Mouse (Mus musculus) midbrain, embryonic 11.5 days (tissue): ENCODE measurements at regions not wholly inside any gene's neighbourhood (a gene's known extent, or its start where the extent isn't known, plus 50 kb on each side); places are given as distances from the start of the nearest gene placed in this dataset.

Experiments used
- ATAC-seq: fragments of 200-750 bp; cut with Nextera tagmentation; 2 replicates; pipeline ENCODE4 v1.8.0; 2017; ENCODE audit warnings: moderate TSS enrichment, moderate library complexity; ENCODE audit not compliant: low FRiP score
- DNase-seq: peaks from one replicate; pipeline ENCODE4 v3.0.0; 2015; ENCODE audit warnings: low spot score; ENCODE audit errors: missing footprints
- H3K27ac ChIP-seq: fragments of 300-500 bp; sonication (generic); 2 replicates; pipeline ENCODE4 v1.5.1; 2014; ENCODE audit warnings: low read depth, low read length
- H3K27me3 ChIP-seq: fragments of 300-500 bp; sonication (generic); 2 replicates; pipeline ENCODE4 v1.6.1; 2014; ENCODE audit warnings: mild to moderate bottlenecking, low read length, moderate library complexity, mixed read lengths; ENCODE audit not compliant: control insufficient read depth, insufficient read depth
- H3K36me3 ChIP-seq: fragments of 300-500 bp; sonication (generic); 2 replicates; pipeline ENCODE4 v1.6.1; 2014; ENCODE audit warnings: mild to moderate bottlenecking, low read length, moderate library complexity, mixed read lengths; ENCODE audit not compliant: control insufficient read depth, insufficient read depth
- H3K4me1 ChIP-seq: fragments of 300-500 bp; sonication (generic); 2 replicates; pipeline ENCODE4 v1.6.1; 2014; ENCODE audit warnings: low read length; ENCODE audit not compliant: control insufficient read depth, insufficient read depth
- H3K4me2 ChIP-seq: fragments of 300-500 bp; sonication (generic); 2 replicates; pipeline ENCODE4 v1.6.1; 2014; ENCODE audit warnings: mild to moderate bottlenecking, moderate library complexity
- H3K4me3 ChIP-seq: fragments of 300-500 bp; sonication (generic); 2 replicates; pipeline ENCODE4 v1.5.1; 2014; ENCODE audit warnings: low read depth, low read length
- H3K9ac ChIP-seq: fragments of 300-500 bp; sonication (generic); 2 replicates; pipeline ENCODE4 v1.6.1; 2014; ENCODE audit warnings: low read length
- H3K9me3 ChIP-seq: fragments of 300-500 bp; sonication (generic); 2 replicates; pipeline ENCODE4 v1.6.1; 2016; ENCODE audit warnings: low read length; ENCODE audit not compliant: control insufficient read depth
- WGBS: fragments of 180-500 bp; shearing (Covaris S2); extraction: QIAGEN DNeasy Blood & Tissue Kit; methylation state at CpG from one replicate; pipeline ENCODE4 v1.1.7; 2014; 5-methylcytosine and 5-hydroxymethylcytosine counted together

GRCm38 (mm10) chr1:40907813-40908212, 102.4 kb downstream of the Tmem182 start:
- Histone ChIP-seq H3K27ac (no peak overlapping the region), H3K9ac (no peak overlapping the region), H3K36me3 (no peaks in the 10 kb centered on the region), H3K9me3 (no peaks in the 10 kb centered on the region), H3K4me3 (no peak overlapping the region), H3K4me1 (no peaks in the 10 kb centered on the region), H3K27me3 (no peaks in the 10 kb centered on the region), H3K4me2 (no peak overlapping the region)
- ATAC-seq: no peak
- DNase-seq: no peak

GRCm38 (mm10) chr1:40913591-40913990, 108.2 kb downstream of the Tmem182 start:
- WGBS: 70% methylated on average over 3 of the region's 3 CpGs
- no peaks in the 10 kb centered on the region for H3K36me3 ChIP-seq
- H3K9ac ChIP-seq: no peak overlapping the region
- no peak overlapping the region for H3K4me2 ChIP-seq
- no peak overlapping the region for H3K4me3 ChIP-seq
- H3K27ac ChIP-seq: no peak overlapping the region
- no peak for ATAC-seq
- H3K9me3 ChIP-seq: no peaks in the 10 kb centered on the region
- H3K4me1 ChIP-seq: no peaks in the 10 kb centered on the region
- no peak for DNase-seq
- no peaks in the 10 kb centered on the region for H3K27me3 ChIP-seq

DNA sequence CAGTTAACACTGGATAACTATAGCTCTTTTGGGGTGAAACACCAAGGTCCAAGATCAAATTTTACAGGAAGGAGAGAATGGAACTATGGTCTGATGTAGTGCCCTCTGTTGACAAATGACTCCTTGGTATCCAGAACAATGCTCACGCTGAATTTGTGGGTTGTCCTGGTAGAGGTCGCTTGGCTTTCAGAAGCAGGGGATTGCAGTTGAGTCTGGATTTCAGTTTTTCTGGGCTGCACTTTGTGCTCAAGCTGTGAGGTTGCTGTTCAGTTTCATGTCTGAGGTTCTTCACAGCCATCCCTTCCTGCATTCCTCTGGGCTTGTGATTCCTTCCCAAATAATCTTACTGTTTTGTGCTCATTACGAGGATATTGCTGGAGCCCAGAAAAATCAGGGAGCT, 118.9 kb downstream of the Tmem182 start:
- Histone ChIP-seq H3K4me1 (no peaks in the 10 kb centered on the region), H3K9ac (no peak overlapping the region), H3K4me3 (no peak overlapping the region), H3K9me3 (no peaks in the 10 kb centered on the region), H3K4me2 (no peak overlapping the region), H3K27me3 (no peaks in the 10 kb centered on the region), H3K36me3 (no peaks in the 10 kb centered on the region), H3K27ac (no peak overlapping the region)
- no peak for ATAC-seq
- DNase-seq: no peak
- 88% methylated on average over 3 of the region's 3 CpGs for WGBS

DNA sequence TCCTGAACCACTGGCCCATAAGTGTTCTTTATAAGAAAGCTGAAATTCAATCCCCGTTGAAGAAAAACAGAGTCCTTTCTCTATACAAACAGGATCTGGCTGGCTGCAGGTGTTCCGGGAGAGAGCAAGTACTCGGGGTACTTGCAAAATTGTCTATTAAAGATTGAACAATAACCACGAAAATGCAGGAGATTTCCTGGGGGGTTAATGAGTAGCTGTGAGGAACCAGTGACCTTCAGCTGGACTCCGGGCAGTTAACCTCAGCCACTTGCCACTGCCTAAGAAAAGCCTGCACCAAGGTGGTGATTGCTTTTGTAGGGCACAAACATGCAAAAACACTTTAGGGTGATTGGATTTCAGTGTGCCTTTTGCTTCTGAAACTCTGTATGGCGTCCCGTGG, 119.4 kb downstream of the Tmem182 start:
- no peaks in the 10 kb centered on the region for H3K4me1 ChIP-seq
- WGBS: 73% methylated on average over 7 of the region's 7 CpGs
- H3K4me3 ChIP-seq: no peak overlapping the region
- no peak overlapping the region for H3K9ac ChIP-seq
- H3K27ac ChIP-seq: no peak overlapping the region
- no peak for DNase-seq
- no peaks in the 10 kb centered on the region for H3K36me3 ChIP-seq
- no peak for ATAC-seq
- no peak overlapping the region for H3K4me2 ChIP-seq
- no peaks in the 10 kb centered on the region for H3K9me3 ChIP-seq
- H3K27me3 ChIP-seq: no peaks in the 10 kb centered on the region

DNA sequence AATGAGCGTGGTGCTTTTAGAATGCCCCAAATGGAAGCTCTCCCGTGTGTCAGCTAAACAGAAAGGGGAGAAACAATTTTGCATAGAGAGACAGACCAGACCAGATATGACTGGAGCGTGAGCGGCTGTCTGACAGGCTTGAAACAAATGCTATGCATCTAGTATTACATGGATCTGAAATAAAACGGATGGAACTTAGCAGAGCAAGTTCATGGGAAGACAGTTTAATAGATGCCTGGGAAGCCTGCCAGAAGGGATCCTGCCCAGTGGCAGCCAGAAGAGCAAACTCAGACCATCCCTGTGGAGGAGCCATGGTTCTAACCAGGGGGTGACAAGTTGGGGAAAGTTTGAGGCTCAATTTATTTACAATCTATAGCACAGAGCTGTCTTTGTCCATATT, 126.0 kb downstream of the Tmem182 start:
- H3K9me3 ChIP-seq: no peaks in the 10 kb centered on the region
- WGBS: 89% methylated on average over 5 of the region's 5 CpGs
- H3K27ac ChIP-seq: no peak overlapping the region
- no peak for ATAC-seq
- H3K36me3 ChIP-seq: no peaks in the 10 kb centered on the region
- H3K4me2 ChIP-seq: no peak overlapping the region
- no peak for DNase-seq
- H3K4me1 ChIP-seq: no peaks in the 10 kb centered on the region
- H3K27me3 ChIP-seq: no peaks in the 10 kb centered on the region
- H3K9ac ChIP-seq: no peak overlapping the region
- no peak overlapping the region for H3K4me3 ChIP-seq

- H3K4me1 ChIP-seq: no peaks in the 10 kb centered on the region
- H3K36me3 ChIP-seq: no peaks in the 10 kb centered on the region
- 74% methylated on average over 3 of the region's 3 CpGs for WGBS
- DNase-seq: no peak
- H3K9ac ChIP-seq: no peak overlapping the region
- H3K27me3 ChIP-seq: no peaks in the 10 kb centered on the region
- H3K27ac ChIP-seq: no peak overlapping the region
- no peak for ATAC-seq
- H3K4me2 ChIP-seq: no peak overlapping the region
- no peak overlapping the region for H3K4me3 ChIP-seq
- no peaks in the 10 kb centered on the region for H3K9me3 ChIP-seq
These were observed 131.3 kb downstream of the Tmem182 start for GRCm38 (mm10) chr1:40936729-40937128.

GRCm38 (mm10) chr1:40942751-40943150, 137.3 kb downstream of the Tmem182 start:
- 90% methylated on average over 14 of the region's 14 CpGs for WGBS
- ATAC-seq: no peak
- no peak overlapping the region for H3K27ac ChIP-seq
- no peaks in the 10 kb centered on the region for H3K36me3 ChIP-seq
- no peaks in the 10 kb centered on the region for H3K27me3 ChIP-seq
- H3K9ac ChIP-seq: no peak overlapping the region
- H3K4me3 ChIP-seq: no peak overlapping the region
- H3K9me3 ChIP-seq: no peaks in the 10 kb centered on the region
- no peaks in the 10 kb centered on the region for H3K4me1 ChIP-seq
- H3K4me2 ChIP-seq: no peak overlapping the region
- DNase-seq: no peak

- H3K9ac ChIP-seq: no peak overlapping the region
- DNase-seq (no peak), ATAC-seq (no peak)
- no peaks in the 10 kb centered on the region for H3K4me1 ChIP-seq
- H3K27ac ChIP-seq: no peak overlapping the region
- H3K27me3 ChIP-seq: no peaks in the 10 kb centered on the region
- H3K4me2 ChIP-seq: no peak overlapping the region
- H3K4me3 ChIP-seq: no peak overlapping the region
- no peaks in the 10 kb centered on the region for H3K36me3 ChIP-seq
- H3K9me3 ChIP-seq: no peaks in the 10 kb centered on the region
- WGBS: 64% methylated on average over 7 of the region's 7 CpGs
These were observed 137.8 kb downstream of the Tmem182 start for GRCm38 (mm10) chr1:40943165-40943564.

GRCm38 (mm10) chr1:40950641-40951040, 145.2 kb downstream of the Tmem182 start:
- no peak for DNase-seq
- 87% methylated on average over 5 of the region's 5 CpGs for WGBS
- H3K9ac ChIP-seq: no peak overlapping the region
- H3K4me1 ChIP-seq: no peaks in the 10 kb centered on the region
- no peaks in the 10 kb centered on the region for H3K9me3 ChIP-seq
- H3K27ac ChIP-seq: no peak overlapping the region
- ATAC-seq: no peak
- no peak overlapping the region for H3K4me3 ChIP-seq
- no peaks in the 10 kb centered on the region for H3K27me3 ChIP-seq
- H3K4me2 ChIP-seq: no peak overlapping the region
- no peaks in the 10 kb centered on the region for H3K36me3 ChIP-seq

DNA sequence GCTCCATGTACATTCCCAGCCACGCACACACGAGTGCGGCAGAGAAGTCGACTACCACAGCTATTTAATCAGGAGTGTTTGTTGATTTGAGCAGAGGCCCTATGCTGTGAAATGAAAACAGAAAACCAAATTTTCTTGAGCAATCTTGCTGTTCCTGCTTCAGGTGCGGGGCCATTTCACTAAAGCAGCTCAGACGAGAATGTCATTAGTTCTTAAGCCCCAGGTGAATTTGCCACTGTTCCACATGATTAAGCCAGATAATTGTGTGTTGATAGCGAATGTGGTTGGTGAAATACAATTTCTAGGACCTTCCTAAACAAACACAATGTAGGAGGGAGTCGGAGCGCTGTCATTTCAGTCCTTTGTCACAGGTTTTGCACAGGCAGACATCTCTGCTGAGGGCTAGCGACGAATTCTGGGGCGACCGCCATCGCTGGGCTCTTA, 149.3 kb downstream of the Tmem182 start:
- Histone ChIP-seq H3K4me3 (no peak overlapping the region), H3K27ac (no peak overlapping the region), H3K9ac (no peak overlapping the region), H3K27me3 (no peaks in the 10 kb centered on the region), H3K36me3 (no peaks in the 10 kb centered on the region), H3K9me3 (no peaks in the 10 kb centered on the region), H3K4me2 (no peak overlapping the region), H3K4me1 (no peaks in the 10 kb centered on the region)
- no peak for DNase-seq
- WGBS: 84% methylated on average over 14 of the region's 14 CpGs
- ATAC-seq: no peak
